Mouse (Mus musculus) embryo, embryonic 11 days (tissue): ENCODE measurements around the gene Zfp879.

Source experiments
- DNase-seq: peaks from one replicate; pipeline ENCODE4 v3.0.0-alpha.2; 2015

Gene Zfp879

DNA sequence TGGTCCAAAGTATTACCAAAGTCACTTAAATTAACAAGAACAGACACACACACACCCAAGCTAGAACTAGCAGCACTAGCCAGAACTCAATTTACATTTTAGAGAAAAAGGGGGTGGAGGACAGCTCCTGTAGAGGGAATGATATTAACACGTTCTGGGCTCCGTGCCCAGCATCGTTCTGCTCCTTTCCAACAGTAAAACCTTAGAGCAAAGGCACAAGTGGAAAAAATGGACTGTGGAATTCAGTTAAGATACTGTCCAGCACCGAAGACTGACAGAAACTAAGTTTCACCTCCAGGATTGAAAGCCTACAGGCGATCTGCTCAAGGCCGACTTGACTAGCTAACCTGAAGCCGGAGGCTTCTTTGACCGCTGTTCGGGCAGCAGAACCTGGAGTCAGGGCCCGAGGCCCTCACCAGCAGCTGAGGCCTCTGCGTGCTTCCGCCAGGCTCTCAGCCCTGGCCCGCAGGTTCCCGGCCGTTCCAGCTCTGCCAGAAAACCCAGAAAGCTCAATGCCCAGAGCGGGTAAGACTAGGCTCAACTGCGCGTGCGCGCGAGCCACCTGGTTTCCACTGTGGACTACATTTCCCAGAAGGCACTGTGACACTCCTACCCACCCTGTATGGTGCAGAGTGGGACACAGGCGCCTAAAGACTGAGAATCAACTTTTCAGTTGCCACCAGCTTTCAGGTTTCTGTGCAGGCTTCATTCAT lies at the start of gene Zfp879:
Gene Zfp879 (minus strand): TSS at position 530 of the 713 bp plus-strand sequence.
- peak; percentile 95 for DNase-seq

DNA sequence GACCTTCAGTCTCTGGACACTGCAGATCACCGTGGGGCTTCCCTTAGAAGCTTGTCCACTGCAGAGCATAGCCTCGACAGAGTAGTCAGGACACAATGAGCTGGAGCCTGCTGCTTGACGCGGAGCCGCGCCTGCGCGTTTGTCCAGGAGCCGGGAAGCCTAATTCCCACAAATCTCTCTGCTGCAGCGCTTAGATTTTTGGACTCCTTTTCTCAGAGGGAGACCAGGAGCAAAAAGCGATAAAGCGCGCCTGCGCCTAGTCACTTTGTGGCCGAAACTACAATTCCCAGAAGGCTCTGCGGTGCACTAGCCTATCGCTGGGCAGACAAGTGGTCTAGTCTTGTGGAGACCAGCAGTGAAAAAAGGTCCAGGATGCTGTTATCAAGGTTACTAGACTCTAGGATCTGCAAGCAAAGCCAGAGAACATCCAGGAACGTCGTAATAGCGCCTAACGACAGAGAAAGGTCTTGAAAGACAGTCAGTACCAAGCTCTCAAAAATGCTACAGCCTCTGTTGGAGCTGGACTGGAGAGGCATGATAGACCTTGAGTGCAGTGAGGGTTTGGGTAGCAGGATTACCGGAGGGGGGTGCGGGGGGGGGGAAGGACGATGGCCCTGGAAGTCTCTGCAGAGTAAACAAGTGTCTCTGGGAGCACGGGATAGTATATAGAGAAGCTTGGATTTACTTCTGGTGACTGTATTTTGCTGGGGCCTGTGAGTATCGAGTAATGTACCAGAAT lies 46.2 kb upstream of the Zfp879 start, which contains the start of gene Zfp454:
Gene Zfp454 (minus strand): TSS at position 262 of the 739 bp plus-strand sequence.
- DNase-seq, result peak; percentile 97

DNA sequence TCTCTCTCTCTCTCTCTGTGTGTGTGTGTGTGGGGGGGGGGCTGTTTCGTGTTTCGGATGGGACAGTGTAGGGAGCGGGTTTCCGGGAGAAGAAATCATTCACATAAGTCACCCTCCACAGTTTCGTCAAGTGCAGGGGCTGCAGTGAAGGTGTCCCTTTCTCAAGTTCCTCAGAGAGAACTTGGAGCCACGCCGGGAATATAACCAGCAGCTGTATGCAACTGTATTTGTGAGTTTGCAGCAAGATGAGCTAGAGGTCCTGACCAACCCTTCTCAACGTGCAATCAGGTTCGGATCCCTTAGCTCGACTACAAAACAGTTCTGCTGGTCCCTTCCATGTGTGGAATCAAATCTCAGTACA lies 45.6 kb upstream of the Zfp879 start:
- DNase-seq, result no peak

DNA sequence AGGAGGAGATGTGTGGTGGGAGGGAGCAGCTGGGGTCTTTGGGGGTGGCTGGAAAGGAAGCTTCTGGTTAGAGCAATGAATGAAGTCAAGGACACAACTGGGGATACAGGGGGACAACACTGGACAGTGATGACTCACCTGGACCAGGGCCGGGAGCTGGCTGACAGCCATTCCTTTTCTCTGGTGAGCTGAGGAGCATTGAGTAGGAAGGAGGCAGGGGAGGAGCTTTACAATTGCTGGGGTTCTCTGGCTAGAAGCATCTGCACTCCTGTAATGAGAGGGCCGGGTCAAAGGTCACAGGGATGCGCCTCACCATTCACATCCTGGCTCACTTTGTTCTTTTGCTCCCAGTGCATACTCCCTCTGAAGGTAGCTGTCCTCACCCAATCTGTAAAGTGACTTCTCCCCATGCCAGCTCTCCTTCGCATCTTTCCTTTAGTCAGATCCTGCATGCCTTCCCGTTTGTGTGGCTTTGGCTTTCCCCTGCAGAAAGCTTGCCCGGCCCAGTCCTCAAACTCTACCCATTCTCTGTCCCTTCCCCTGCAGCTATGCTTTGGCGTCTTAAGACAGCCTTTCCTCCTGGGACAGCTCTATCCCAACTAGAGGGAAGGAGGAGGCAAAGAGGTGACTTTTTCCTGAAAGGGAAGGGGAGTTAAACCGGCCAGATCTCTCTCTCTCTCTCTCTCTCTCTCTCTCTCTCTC lies 45.0 kb upstream of the Zfp879 start:
- peak; percentile 16 for DNase-seq

DNA sequence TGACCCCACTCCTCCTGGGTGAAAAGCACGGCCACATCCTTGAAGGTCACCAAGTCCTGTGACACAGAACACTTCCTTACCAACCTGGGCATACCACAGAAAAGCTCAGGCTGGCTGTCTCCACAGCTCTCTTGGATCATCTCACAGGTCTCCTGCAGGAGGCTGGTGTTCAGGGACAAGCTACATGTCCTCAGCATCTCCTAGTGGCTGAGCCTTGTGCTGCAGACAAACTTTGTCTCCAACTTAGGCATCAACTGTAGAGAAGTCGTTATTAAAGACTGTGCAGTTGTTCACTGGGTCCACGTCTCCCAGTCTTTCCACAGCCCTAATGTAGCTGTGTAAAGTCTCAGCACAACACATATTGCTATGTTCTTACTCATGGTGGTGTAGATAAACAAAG lies 42.4 kb upstream of the Zfp879 start:
- DNase-seq, result no peak

DNA sequence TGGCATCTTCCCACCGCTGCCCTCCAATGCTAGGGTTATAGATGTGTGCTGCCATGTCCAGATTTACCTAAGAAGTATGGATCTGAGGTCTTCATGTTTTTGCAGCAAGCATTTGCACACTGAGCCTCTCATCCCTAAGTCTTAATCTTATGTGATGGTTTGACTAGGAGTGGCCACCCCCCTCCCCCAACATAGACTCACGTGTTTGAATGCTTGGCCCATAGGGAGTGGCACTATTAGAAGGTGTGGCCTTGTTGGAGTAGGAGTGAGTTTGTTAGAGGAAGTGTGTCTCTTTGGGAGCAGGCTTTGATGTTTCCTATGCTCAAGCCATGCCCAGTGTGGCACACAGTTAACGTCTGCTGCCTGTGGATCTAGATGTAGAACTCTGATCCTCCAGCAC lies 37.3 kb upstream of the Zfp879 start:
- DNase-seq, result no peak

DNA sequence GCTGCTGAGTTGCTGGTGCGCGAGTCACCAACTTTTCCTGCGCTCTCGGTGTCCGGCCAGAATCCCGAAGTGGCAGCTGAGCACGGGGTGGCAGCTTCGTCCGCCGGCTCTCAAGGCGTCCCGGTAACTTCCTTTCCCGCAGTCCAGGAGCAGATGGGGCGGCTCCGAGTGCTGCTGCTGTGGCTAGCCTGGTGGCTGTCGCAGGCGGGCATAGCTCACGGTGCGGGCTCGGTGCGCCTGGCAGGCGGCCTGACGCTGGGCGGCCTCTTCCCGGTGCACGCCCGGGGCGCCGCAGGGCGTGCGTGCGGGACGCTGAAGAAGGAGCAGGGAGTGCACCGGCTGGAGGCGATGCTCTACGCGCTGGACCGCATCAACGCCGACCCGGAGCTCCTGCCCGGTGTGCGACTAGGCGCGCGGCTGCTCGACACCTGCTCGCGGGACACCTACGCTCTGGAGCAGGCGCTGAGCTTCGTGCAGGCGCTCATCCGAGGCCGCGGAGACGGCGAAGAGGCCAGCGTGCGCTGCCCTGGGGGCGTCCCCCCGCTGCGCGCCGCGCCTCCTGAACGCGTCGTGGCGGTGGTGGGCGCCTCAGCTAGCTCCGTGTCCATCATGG lies 9.7 kb upstream of the Zfp879 start:
- DNase-seq, result peak; percentile 39

DNA sequence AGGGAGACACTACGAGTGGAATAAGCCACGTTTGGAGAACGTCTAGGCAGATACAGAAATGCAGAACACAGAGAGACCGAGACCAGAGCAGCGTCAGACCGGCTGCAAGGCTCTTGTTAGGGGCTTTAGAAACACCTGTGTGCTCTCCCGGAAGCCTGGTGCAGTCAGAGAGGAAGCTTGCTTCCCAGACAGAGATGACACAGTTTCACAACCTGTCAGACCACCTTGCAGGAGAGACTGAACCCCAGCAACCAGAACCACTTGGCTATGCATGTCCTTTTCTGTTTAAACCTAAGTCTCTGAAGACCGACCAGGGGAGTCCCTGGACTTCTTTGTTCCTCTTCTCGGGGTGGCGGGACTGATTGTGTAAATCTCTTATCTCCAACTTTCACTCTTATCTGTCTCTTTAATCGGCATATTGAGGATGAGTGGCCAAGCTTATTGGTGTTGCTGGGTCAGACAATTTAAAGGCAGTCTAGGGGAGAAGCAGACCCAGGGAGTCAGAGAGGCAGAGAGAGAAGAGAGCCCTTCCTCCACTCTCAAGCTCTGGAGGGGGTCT lies 8.9 kb upstream of the Zfp879 start, which contains the start of gene Grm6:
Gene Grm6 (plus strand): TSS at position 509 of the 559 bp plus-strand sequence.
- DNase-seq, result no peak

DNA sequence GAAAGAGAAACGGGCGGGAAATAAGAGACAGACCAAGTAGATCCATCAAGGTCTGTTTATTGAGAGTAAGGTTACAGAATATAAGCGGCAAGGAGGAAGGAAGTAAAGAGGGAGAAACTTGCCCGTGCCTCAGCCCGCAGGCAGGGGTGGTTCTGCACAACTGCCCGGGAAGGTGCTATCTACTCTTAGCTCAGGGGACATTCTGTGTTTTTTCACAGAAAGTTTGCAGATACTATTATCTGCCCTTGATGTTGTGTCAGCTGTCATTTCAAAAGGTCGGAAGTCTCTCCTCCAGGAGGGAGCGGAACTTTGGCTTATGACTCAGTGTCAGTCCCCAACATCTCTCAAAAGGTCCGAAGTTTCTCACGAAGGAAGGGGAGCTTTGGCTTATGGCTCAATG lies 8.0 kb upstream of the Zfp879 start:
- no peak for DNase-seq

DNA sequence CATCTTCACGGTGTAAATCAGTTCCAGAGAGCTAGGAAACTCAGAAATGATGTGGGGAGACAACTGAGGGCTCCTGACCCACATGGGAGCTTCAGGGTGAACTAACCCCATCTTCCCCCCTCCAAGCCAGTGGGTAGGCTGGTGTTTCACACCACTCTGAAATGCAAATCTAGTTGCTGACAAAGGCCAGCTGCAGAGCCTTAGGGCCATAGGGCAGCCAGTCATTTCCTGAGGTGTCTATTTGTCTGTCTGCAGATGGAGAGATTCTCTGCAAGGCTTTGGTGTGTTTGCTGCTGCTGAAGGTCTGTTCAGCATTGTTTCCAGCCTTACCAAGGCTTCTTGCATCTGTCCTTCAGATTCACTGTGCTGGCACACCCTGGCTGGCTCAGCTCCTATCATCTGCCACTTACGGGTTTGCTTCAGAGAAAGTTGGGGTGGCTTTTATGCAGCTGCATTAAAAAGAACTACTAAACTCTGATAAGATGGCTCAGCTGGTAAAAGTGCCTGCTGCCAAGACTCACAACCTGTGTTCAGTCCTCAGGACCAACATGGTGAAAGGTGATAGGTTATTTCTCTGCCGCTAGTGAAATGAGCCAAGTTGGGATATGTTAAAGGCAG lies 7.3 kb upstream of the Zfp879 start:
- no peak for DNase-seq

DNA sequence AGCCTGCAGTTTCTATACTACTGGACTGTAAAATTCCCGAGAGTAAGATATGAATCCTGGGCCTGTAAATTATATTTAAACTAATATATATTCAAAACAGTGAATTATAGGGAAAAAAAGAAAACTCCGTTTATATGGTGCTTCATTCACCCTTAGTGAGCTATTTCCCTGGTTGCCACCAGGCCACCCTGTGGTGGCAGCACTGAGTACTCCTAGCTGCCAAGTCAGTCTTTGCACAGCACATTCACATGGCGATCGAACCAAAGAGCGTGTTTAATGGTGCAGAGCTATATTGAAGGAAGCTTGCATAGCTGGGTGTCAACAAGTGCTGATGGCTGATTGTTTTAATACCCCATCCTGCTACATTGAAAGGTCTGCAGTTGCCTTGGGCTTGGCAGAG lies 5.7 kb upstream of the Zfp879 start:
- DNase-seq, result peak; percentile 24

DNA sequence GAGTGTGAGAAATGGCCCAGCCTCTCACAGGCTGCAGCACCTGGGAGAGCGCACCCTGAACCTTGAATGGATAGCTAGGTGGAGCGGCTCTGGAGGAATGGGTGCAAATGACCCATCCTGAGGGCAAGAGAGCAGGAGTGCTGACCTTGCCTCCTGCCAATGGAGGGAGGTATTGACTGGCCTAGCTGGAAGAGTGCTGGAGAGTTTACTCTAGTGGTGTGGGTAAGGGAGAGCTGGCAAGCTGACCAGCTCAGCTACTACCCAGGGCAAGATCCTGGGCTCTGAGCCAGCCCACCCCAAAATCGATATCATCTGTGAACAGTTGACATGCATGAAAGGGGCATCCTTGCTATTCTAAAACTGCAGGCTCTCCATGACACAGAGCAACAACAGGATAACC lies 4.6 kb upstream of the Zfp879 start:
- DNase-seq, result no peak

DNA sequence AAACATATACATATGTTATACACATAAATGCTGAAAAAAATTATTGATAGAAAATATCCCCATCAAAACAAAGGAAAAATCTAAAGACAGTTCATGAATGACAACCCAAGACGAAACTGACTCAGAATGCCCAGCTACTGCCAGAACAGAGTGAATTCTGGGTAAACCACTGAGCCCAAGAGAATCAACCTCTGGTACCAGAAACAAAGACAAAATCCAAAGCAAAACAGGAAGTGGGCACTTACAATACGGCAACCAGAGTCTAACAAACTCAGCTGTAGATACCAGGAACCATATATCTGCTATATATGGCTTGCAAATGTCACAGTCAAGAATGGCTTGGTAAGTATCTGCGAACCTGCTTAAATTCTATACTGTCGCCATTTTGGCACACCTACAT lies 5.6 kb downstream of the Zfp879 start:
- no peak for DNase-seq

DNA sequence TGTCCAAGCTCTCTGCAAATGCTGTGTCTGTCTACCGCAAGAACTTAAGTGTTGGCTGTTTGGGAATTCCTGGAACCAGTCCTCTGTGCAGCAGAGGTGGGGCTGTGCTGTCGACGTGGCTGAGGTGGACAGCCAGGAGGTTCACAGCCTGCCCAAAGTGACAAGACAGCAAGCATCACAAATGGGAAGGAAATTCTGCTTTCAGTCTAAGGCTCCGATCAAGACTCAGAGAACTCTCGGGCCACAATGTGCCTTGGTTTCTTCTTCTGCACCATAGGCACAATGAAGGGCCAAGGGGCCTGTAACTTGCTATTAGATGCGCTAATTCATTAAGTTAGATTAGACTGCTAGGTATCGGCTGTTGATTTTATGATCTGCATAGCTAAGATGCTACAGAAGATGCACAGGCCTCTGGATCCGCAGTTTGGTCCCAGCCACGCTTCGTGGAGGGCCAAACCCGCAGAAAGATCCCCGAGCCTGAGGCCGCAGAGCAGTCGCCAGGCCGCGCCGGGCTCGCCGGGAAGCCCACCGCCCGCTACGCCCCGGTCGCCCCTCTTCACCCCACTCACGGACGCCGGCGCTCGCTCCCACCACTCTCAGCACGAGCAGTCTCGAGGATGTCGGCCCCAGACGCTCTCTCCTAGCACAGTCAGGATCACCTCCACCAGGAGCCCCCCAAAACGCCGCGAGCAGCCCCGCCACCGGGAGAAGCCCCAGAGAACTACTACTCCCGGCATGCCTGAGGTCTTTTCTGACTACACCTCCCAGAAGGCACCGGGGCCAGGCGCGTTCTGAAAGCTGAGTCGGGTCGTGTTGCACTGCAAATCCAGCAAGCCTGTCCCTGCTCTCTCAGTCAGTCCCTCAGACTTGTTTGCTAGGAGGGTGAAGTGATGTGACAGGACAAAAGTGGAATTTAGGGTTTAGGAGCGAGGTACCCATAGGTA lies 14.1 kb downstream of the Zfp879 start, which contains the start of gene Zfp354c:
Gene Zfp354c (minus strand): TSS at position 715 of the 944 bp plus-strand sequence.
- peak; percentile 93 for DNase-seq

DNA sequence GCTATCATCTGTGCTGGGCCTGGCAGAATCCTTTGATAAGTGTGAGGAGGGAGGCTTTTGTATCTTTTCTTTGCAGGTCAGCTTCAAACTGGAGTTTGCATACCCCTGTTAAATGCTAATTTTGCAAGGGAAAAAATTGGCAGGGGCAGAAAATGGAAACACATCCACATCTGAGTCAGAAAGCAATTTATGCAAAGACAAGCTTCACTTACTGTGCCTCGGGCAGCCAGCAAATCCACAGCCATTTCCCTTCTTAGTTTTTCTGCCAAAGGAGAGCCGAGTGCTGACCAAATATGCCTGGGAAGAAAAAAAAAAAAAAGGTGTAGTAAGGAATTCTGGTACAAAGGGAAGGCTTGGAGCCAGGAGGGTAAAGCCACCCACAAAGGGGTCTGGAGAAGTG lies 15.1 kb downstream of the Zfp879 start:
- no peak for DNase-seq

DNA sequence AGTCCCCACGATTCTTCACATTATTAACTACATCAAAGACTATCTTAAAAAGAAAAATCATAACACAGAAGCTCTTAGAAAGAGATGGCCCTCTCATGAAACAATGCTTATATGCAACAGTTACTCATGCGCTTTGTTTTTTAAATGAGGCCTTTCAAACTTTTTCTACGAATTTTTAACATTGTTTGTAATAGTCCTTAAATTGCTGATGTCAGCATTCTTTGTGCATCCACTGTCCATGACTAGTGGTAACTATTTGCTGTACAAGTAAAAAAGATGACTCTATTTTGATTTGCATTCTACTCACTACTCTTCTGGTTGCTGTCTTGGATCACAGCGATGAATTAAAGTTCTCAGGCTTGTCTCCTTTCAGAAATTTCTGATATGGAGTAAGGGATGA lies 27.1 kb downstream of the Zfp879 start:
- DNase-seq, result no peak

DNA sequence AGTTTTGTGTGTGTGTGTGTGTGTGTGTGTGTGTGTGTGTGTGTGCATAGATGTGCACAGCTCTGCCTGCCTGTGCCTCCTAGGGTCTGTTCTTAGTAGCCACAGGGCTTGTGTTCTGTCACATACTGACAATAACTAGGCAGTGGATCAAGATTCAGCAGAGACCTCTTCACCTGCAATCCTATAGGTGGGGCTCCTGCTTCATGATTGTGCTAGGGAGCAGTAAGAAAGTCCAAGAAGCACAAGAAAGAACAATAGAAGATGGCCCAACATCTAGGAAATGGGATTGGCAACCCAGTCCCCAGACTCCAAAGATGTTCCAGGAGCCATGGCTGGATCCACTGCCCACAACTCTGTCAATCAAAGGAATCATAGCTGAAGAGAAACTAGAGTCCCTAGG lies 42.5 kb downstream of the Zfp879 start:
- no peak for DNase-seq

DNA sequence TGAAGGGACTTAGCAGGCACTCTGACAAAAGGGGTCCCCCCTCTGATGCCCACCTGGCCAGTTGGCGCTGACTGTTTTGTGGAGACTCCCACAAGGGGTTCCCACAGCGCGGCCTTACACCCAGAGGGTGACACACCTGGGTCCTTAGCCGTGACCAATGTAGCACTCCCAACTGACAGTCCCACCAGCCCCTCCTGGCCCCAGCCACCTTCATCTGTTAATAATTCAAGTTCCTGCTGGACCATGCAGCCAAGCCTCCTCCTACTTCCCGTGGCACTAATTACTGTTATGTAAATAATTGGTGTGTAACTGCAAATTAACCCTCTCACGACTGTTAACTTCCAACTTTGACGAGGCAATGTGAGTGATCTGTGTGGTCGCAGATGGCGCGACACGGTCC lies 43.7 kb downstream of the Zfp879 start:
- no peak for DNase-seq
